Mouse (Mus musculus) left cerebral cortex, postnatal 36 days (tissue): ENCODE data around the gene Clcnka. TPM values are rescaled to one million over a fixed set of nuclear protein-coding genes. Genes with fewer than 3 reads are reported as not detected.

Source experiments
- DNase-seq, 2 experiments: peaks; one replicate each; pipeline ENCODE4 v3.0.0; 2021 to 2022; ENCODE audit warnings: low spot score in 2 of 2, mixed read lengths in 1 of 2
- intact Hi-C: fragments of 180-260 bp; cut with DNase I; formaldehyde crosslinking; loops from one replicate; pipeline ENCODE4 v1.15.1; 2025
- total RNA-seq, 2 experiments: library from RNA; stranded (reverse); gene quantifications; 2 replicates each; pipeline ENCODE4 v1.2.3; 2021

The Clcnka gene
- total RNA-seq, 2 experiments from 2014 or later, result not detected

DNA sequence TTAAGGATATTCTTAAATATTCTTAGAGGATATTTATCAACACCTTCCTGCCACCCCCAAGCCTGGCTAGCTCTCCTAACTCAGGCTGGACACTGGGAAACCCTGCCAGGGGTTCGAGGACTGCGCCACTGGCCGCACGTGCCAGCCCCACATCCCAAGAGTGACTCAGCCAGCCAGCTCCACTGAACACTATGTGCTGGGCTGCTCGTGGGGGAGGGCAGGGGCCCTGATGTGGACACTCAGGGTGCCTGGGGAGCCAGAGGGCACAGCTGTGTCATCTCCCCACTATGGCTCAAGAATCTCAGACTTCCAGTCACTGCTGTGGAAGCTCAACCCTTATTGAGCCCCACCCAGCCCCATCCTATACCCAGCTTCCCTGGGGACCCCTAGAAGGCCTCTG lies 24.8 kb upstream of the Clcnka start:
- no peak for DNase-seq
- intact Hi-C loops, result no loop called here

DNA sequence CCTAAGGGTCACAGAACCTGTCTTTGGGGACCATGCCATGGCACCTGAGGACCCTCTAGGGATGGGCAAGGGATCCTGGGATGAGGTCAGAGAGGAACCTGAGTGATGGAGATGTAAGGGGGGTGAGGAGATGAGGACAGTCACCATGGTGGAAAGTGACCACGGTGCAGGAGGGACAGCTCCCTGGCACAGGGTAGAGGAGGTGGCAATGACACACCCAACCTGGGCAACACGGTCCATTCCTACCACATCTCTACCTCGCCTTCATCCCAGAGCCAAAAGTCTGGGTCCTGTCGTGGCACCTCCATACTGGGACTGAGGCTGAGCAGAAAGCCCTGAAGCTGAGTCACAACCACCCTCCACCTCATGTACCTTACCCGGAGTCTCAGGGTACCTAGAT lies 24.3 kb upstream of the Clcnka start:
- intact Hi-C loops, result no loop called here
- DNase-seq, result no peak

DNA sequence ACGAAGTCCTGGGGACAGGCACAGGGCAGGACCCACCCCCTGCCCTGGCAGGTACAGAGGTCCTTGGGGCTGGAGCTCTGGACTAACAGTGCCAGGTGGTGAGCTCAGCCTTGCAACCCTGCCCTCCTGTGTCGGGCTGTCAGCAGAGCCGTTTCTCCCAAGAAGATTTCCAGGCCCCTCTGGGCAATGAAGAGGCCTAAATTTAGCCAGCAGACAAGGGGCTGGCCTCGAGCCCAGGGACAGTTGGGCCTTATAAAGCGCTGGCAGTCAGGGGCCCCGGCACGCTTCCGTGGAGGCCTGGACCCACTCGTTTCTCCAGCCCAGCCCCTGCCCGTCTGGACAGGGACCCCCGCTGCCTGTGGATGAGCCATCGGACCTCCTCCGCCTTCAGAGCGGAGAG lies 22.9 kb upstream of the Clcnka start:
- no peak for DNase-seq
- intact Hi-C loops, result no loop called here

DNA sequence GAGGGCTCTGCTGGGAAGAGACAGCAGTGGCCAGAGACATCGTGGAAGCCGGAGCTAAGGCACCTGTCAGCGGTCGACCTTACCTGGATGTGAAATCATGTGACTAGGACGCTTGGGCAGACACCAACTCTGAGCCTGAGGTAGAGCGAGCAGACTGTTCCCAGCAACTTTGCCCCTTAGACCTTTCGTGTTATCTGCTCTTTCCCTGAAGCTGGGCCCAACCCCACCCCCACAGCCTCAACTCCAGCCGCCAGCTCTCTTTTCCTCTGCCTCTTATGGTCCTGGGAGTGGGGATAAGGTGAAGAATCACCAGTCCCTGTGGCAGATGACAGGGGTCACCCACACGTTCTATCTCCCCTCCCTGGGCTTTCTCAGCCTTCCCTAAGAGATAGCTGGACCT lies 22.4 kb upstream of the Clcnka start:
- no peak for DNase-seq
- intact Hi-C loops, result no loop called here

DNA sequence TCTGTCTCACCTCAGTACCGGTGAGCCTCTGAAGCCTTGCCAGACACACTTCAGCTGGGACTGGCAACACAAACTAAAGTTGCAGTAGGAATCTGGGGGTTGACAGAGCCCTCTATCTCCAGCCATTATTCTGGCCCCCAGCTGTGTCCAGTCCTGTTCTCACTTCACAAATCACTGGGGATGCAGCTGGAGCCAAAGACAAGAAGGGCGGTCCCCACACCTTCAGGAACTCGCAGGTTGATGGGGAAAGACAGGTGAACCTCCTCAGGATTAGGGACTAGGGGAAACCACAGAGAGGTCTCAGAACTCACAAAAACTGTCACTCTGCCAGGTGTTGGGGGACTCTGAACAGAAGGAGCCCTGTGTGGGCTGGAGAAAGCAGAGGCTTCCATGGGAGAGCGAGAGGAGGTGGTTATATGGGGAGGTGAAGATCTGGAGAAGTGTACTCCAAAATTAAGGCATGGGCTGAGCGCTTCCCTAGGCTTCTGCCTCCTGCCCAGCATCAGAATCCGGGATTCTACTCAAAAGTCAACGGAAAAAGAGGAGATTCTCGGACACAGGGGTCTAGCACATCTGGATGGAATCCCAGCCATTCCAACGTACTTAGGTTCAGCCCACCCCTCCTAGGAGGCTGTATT lies 21.8 kb upstream of the Clcnka start, which contains the start of gene Hspb7:
Hspb7 (plus strand) TSS at position 588 of the 638 bp plus-strand sequence.
- intact Hi-C loops, result no loop called here
- DNase-seq, result no peak

DNA sequence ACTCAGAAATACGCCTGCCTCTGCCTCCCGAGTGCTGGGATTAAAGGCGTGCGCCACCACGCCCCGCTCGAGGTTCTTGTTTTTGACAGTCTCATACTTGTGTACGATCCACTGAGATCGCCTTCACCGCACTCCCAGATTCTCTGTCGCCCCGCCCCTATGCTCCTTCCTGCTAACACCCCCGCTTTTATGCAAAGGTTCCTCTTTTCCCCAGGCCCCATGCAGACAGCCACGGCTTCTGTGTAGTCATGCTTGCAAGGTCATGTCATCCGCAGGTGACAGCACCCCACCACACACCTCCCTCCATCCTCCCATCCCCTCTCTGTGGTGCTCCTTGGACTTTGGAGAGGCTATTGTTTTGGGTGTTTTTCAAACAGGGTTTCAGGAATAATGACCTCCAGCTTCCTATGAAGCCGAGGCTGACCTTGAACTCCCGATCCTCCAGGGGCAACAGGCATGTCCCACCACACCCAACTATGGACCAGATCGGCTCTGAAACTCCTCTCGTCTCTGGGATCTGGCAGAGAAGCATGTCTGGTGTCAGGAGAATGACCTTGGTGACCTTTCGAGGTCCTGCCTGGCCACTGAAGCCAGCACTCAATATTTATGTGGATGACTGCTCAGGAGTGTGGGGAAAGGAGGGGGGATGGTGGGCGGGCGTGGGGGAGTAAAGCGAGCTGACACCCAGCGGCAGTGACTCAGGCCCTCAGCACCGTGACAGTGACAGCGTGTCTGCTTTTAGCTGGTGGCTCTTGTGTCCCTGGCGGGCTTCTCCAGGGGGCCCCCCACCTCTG lies 21.1 kb upstream of the Clcnka start:
- intact Hi-C loops, result no loop called here
- DNase-seq, result peak in 1 of 2 experiments; percentile 31

DNA sequence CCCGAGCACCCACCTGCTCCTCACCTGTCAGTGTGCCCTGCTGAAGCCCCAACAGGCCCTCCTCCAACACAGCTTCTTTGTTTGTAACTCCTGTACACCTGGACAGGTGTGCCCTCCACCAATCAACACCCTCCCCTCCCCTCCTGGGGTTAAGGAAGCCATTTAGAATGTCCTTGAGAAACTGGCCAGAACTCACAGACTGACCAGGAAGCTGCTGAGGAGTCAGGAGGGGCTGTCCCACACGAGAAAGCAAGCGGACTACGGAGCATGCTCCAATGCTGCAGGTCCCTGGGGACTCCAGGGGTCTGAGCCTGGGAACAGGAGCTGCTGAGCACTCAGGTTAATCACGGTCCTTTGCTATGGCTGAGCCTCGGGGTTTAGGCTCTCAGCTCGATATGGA lies 17.4 kb upstream of the Clcnka start, which contains the start of gene Clcnkb:
Clcnkb (minus strand) TSS at position 91 of the 400 bp plus-strand sequence.
- no peak for DNase-seq
- intact Hi-C loops, result no loop called here

DNA sequence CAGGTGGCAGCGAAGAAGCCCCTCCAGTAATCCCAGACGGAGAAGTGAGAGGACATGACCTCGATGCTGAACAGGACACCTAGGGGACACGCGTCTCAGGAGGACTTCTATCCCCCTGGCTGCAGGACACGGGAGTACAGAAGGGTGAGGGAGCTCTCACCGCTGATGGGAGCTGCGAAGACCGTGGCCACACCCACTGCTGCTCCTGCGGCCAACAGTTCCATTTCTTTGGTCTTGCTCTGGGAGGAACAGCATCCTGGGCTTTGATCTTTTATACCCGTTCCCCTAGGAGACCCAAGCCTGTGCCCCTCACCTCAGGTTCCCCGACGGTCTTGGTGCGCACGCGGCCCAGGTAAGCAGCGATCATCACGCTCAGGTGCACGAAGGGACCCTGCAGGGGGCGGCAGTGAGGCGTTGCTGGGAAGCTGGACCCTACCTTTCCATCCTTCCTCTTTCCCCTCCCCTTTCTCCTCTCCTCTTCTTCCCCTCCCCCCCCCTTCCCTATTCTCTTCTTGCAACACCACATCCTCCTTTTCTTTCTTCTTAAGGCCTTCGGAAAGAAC lies 13.0 kb upstream of the Clcnka start:
- intact Hi-C loops, result no loop called here
- no peak for DNase-seq

DNA sequence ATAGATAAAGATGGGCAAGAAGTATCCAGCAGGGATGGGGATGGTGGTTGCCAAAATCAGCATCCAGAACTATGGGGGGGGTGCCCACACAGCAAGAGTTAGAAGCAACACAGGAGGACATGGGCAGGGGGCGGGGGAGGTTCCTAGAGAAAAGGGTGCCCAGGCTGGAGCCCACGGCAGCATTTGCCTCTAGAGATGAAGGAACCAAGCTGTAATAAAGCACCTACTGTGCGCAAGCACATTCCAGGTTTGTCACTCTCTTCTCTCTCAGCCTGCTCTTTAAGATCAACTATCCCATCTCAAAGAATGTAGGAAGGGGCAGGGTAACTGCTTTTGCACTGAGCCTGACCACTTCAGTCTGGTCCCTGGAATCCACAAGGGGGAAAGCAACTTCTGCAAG lies 10.1 kb upstream of the Clcnka start:
- intact Hi-C loops, result no loop called here
- no peak for DNase-seq

DNA sequence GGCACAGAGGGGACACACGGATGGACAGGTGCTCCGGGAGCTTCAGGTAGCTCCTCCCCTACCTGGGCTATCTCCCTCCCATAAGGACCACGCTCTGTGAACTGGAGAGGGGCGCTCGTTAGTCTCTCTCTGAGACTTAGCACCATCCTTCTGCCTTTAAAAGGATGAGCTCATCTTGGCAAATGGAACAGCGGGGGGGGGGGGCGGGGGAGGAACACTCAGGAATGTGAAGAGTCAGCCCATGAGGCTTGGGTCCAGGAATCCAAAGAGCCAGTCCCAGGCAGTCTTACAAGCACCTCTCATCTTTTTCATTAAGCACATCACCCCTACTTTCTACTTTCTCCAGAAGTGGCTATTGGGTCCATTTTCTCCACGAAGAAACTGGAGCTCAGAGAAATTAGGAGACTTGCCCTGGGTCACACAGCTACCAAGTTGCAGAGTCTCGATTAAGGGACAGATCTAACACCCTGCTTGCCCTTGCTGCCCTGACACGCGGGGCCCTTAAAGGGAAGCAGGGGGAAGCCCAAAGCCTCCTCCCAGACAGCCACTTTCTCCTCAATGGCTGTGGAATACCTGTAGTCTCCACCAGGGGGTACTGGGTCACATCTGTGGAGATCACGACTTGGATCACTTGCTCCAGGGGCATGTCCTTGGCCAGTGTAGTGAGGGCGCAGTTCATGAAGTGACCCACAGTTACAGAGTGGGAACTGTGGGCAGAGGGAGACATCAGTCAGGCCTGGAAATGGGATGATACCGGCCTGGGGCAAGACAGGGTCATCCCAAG lies 8.2 kb upstream of the Clcnka start:
- intact Hi-C loops, result no loop called here
- DNase-seq, result no peak

DNA sequence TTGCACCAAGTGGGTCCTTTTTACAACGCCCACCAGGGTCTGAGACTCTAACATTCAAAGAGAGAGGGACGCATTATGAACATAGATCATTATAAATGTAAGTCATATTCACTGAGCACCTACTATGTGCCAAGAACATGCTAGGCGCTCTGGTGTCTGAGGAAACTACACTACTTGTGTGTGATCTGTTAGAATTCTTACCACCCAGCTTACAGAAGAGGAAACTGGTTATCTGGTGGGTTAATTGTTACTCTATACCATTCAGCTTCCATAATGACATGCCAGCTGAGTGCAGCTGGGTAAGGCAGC lies 6.7 kb upstream of the Clcnka start:
- DNase-seq, result no peak
- intact Hi-C loops, result loop anchor here (2.0 kb wide), 2 partner anchors 26 to 170 kb away; no protein-coding TSS in a partner anchor

DNA sequence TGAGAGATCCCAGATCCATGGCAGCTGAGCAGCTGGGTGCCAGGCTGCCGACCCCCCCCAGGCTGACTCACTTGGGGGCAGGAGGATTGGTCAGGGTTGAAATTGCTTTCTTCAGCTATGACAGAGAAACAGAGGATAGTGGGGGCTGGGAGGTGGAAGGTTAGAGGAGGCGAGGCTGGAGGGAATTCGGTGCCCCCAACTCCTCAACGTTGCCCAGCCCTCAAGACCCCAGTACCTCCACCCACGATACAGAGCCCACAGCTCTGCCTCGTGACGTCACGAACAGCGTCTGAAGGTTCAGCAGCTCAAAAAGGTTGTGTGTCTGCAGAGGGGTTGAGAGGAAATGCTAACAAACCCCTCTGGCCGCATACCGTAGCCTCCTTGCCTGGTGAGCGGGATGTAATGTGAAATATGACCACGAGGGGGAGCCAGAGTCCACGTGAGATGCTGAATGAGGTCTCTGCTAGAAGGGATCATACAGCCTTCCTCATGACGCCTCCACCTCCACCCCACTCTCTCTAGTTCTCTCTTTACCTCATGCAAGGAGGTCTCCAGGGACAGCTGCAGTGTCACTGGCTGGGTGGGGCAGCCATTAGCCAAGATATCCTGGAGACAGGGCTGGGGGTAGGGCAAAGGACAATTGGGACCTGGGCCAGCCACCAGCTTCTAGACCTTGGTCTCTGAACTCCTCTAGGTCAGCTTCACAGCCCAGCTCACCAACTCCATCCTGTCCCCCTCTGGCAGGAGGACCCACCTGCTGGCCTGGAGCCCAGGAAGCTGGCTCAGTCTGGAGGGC lies 6.2 kb upstream of the Clcnka start:
- intact Hi-C loops, result loop anchor here (2.0 kb wide), 2 partner anchors 26 to 170 kb away; no protein-coding TSS in a partner anchor
- DNase-seq, result peak; percentile 86 to 89

DNA sequence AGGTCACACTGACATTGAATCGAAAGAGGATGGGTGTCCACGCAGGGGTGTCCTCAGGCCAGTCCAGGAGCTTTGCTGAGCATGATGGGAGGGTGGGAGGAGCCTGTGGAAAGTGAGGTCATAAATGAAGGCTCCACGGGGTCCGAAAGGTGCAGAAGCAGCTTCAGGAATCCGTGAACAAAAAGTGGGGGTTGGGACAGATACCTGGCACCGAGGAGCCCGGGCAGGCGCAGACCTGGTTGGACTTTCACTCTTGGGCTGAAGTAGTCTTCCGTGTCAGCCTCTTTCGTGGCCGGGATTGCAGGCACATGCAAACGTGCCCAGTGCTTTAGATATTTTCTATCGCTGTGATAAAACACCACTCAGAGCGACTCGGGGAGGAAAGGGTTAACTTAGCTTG lies 1.6 kb upstream of the Clcnka start:
- intact Hi-C loops, result no loop called here
- DNase-seq, result no peak

DNA sequence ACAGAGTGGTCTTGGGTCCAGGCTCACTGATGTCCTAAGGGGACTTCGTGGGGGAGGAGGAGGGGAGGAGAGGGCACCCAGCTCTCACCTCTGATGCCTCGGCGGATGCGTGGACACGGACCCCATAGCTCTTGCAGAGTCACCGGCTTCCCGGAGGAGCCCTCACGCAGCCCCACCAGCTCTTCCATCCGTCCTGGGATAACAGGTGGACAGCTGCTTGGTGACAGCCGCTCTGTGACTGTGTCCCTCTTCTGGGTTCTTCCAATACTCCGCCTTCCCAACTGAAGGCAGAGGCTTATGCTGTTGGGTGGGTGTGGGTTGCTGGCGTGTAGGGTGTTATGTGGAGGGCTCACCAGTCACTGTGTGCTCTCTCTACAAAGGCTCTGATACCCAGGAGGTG lies 663 bp downstream of the Clcnka start:
- no peak for DNase-seq
- intact Hi-C loops, result no loop called here

DNA sequence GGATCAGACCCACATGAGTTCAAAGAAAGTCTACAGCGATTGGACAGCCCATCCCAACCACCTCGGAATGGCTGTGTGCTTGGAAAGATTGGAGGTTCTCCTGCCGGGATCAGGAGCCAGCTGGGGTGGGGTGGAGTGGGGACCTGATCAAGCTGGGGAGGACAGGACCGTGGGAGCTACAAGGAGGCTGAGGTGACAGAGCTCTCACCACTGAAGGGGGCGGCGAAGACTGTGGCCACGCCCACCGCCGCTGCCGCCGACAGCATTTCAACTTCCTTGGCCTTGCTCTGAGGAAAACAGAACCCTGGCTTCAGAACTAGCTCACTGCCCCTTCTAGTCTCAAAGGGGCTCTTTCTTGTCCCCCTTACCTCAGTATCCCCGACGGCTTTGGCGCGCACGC lies 3.8 kb downstream of the Clcnka start:
- intact Hi-C loops, result no loop called here

DNA sequence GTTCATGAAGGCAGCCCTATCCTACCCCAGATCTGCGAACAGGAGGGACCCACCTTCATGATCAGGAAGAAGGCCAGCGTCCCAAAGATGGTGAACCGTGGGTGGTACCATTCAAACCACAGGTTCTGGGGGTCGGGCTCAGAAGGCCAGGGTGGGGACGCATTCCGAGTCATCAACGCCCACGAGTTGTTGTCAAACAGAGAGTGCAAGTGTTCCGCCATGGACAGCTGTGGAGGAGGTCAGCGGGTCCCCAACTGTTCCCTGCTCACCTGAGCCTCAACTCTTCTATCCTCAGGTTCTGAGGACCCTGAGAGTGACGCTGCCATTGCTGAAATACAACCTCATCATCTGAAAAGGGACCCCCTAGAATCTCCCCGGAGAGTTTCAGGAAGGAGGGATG lies 7.2 kb downstream of the Clcnka start:
- DNase-seq, result no peak
- intact Hi-C loops, result no loop called here

More for the DNA sequence above, 3.8 kb downstream of the Clcnka start:
- no peak for DNase-seq

DNA sequence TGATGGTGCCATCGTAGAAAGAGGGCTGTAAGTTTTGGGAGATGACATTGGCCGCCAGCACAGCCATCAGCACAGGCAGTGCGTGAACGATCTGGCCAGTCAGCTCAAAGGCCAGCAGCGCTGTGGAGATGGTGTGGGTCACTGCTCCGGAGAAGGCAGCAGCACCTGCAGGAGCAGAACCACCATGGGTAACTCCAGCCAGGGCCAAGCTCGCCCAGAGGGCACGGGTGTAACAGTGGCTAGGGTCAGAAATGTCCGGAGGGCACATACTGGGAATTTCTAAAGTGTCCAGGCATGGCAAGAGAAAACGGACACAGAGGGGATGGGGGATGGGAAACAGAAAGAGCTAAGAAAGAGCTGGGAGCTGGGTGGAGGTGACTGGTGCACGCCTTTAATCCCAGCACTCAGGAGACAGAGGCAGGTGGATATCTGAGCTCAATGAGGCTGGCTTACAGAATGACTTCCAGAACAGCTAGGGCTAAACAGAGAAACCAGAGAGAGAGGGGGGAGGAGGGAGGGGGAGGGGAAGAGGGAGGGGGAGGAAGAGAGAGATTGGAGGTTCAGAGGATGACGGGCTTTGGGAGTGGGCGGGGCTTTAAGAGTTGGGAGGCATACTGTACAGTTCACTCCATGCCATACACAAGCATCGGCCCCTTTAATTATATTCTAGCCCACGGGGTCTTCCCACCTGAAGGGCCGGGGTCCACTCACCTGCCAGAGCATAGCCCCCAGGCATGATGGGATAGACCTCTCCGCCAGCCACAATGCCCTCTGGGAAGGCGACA lies 9.0 kb downstream of the Clcnka start:
- no peak for DNase-seq
- intact Hi-C loops, result no loop called here

DNA sequence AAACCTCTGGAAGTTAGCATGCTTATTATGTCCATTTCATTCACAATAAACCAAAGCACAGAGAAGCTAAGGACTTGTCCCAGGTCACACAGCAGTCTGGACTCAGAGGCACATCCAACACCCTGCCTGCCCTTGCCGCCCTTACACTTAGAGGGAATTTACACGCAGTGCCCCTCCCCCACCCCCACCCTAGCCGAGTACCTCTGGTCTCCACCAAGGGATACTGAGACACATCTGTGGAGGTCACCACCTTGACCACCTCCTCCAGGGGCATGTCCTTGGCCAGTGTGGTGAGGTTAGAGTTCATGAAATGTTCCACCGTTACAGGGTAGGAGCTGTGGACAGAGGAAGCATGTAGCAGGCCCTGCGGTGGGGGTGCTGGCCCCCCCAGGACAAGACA lies 10.6 kb downstream of the Clcnka start:
- intact Hi-C loops, result loop anchor here (2.0 kb wide), 1 partner anchor 187 kb away; no protein-coding TSS in a partner anchor
- no peak for DNase-seq
